In the genomic region with DNA sequence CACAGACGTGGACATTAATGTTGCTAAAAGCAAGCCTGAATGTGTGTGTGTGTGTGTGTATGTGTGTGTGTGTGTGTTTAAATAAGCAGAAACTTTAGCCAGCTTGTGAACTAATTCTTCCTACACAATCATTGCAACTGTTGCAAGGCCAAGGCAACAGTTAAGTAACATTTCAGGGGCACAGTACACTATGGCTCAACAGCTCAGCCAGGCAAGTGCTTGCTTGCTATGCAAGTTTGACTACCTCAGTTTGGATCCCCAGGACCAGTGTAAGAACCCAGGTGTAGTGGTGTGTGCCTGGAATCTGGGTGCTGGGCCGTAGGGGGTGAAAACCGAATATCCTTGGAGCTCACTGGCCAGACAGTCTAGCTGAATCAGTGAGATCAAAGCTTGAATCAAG, we compare ENCODE assay signal across 8 mouse cellular contexts. TPM values are rescaled to one million over a fixed set of nuclear protein-coding genes. Genes with fewer than 3 reads are reported as not detected.
A peak's percentile ranks its signal among the peaks of the same experiment; 100 is the strongest.
DNase-seq lines count a peak whose midpoint lies in the region; ATAC-seq and TF ChIP-seq lines count a peak whose summit lies in the region.

No protein-coding gene starts in this region.

- H3K36me3 ChIP-seq in liver, embryonic 11.5 days (ENCODE audit: control insufficient read depth, insufficient read depth, low read length): no peaks in the 10 kb centered on the region
- no peaks in the 10 kb centered on the region for H3K36me3 ChIP-seq in stomach, postnatal 0 days (ENCODE audit: control insufficient read depth, insufficient read depth, low read length)

- no peaks in the 10 kb centered on the region for H3K9me3 ChIP-seq in liver, embryonic 11.5 days (ENCODE audit: control insufficient read depth, low read length)
- no peaks in the 10 kb centered on the region for H3K9me3 ChIP-seq in stomach, postnatal 0 days (ENCODE audit: control insufficient read depth, low read length)

- H3K4me2 ChIP-seq in liver, embryonic 11.5 days: peak overlapping the region; percentile 92
- H3K4me2 ChIP-seq in stomach, postnatal 0 days (replicated peaks; ENCODE audit: low read depth): peak overlapping the region; percentile 73

- H3K4me1 ChIP-seq in liver, embryonic 11.5 days (replicated peaks; ENCODE audit: control insufficient read depth, insufficient read depth, low read length): peaks cover 23% of the 10 kb centered on the region
- H3K4me1 ChIP-seq in stomach, postnatal 0 days (replicated peaks; ENCODE audit: control insufficient read depth, insufficient read depth): no peaks in the 10 kb centered on the region; the same call in 1 of the 2 replicates

- peak overlapping the region; percentile 13; the same call in 1 of the 2 replicates for H3K4me3 ChIP-seq in liver, embryonic 11.5 days (ENCODE audit: low read depth, low read length)
- H3K4me3 ChIP-seq in stomach, postnatal 0 days (ENCODE audit: low read depth, low read length): peak overlapping the region; percentile 84

- no peak overlapping the region for H3K9ac ChIP-seq in liver, embryonic 11.5 days (ENCODE audit: low read depth, low read length)
- H3K9ac ChIP-seq in stomach, postnatal 0 days (ENCODE audit: low read length): peak overlapping the region; percentile 82; the same call in 1 of the 2 replicates

- no peaks in the 10 kb centered on the region for H3K27me3 ChIP-seq in liver, embryonic 11.5 days (replicated peaks; ENCODE audit: control insufficient read depth, insufficient read depth, low read length)
- no peaks in the 10 kb centered on the region for H3K27me3 ChIP-seq in stomach, postnatal 0 days (ENCODE audit: control insufficient read depth, insufficient read depth, low read length)

- peak; percentile 27 to 87 for DNase-seq in adrenal gland, adult (ENCODE audit: inconsistent age in 2 of 2, low spot score in 1 of 2)
- DNase-seq in adrenal gland, postnatal 25 days: no peak
- DNase-seq in urinary bladder, postnatal 14 days (ENCODE audit: low spot score): peak; percentile 11
- DNase-seq in urinary bladder, postnatal 25 days (ENCODE audit: low spot score): no peak
- DNase-seq in liver, embryonic 11.5 days (ENCODE audit: low spot score): no peak
- no peak for DNase-seq in stomach, postnatal 0 days (ENCODE audit: low spot score)
- no peak for DNase-seq in c-Kit-positive CD71-positive TER-119-positive erythroid progenitor cells, embryonic 14.5 days (ENCODE audit: low spot score)
- no peak for DNase-seq in thymus, postnatal 4 days

- ATAC-seq in liver, embryonic 11.5 days (replicated peaks; ENCODE audit: low FRiP score): no peak
- ATAC-seq in stomach, postnatal 0 days (ENCODE audit: low FRiP score, low TSS enrichment): no peak

- no peak overlapping the region for H3K27ac ChIP-seq in liver, embryonic 11.5 days (ENCODE audit: low read depth, low read length)
- H3K27ac ChIP-seq in stomach, postnatal 0 days (replicated peaks): 0 out of 2 replicates have a peak overlapping the region, but pooled peaks have one; percentile 24

- 74% methylated on average over 3 of the region's 3 CpGs for WGBS in liver, embryonic 11.5 days
- WGBS in stomach, postnatal 0 days: 33% methylated on average over 3 of the region's 3 CpGs

- TF ChIP-seq CTCF in stomach, postnatal 0 days (IDR thresholded peaks at IDR 0.05; ENCODE audit: low read depth): no peak

- no peak for TF ChIP-seq EP300 in stomach, postnatal 0 days (optimal IDR thresholded peaks at IDR 0.05)

RNA-seq across cellular contexts. Expression of gene Golim4, which starts 2.6 kb away (rescaled TPM):
- total RNA-seq in adrenal gland, postnatal 25 days (2021): 116 and 135 TPM in 2 replicates
- polyA plus RNA-seq in liver, embryonic 11.5 days (2014; fragmentation: Nextera tagmentation; extraction: Ambion mirVana): 30.1 and 32.4 TPM in 2 replicates
- 40.0 and 40.3 TPM in 2 replicates for polyA plus RNA-seq in stomach, postnatal 0 days (2015; fragmentation: Nextera tagmentation; extraction: Ambion mirVana)

Comparison
In these comparisons a context has a peak if more than half of its experiments do, and no peak if none do; other contexts are left out.
1. DNase-seq: peak in adrenal gland, adult (2 of 2) and urinary bladder, postnatal 14 days (single experiment); none in adrenal gland, postnatal 25 days (single experiment), urinary bladder, postnatal 25 days (single experiment), liver, embryonic 11.5 days (single experiment), stomach, postnatal 0 days (single experiment), c-Kit-positive CD71-positive TER-119-positive erythroid progenitor cells, embryonic 14.5 days (single experiment) and thymus, postnatal 4 days (single experiment).